ENCODE assay signal across 8 mouse cellular contexts in genomic region chr7:131598483-131598824, GRCm38 (mm10). TPM values are rescaled to one million over a fixed set of nuclear protein-coding genes. Genes with fewer than 3 reads are reported as not detected.
DNase-seq lines count a peak whose midpoint lies in the region; ATAC-seq and TF ChIP-seq lines count a peak whose summit lies in the region.

No protein-coding gene starts in this region.

- no peak overlapping the region for H3K27ac ChIP-seq in embryonic facial prominence, embryonic 13.5 days
- no peak overlapping the region for H3K27ac ChIP-seq in layer of hippocampus, adult 2 months
- peak overlapping the region; percentile 36; the same call in 1 of the 2 replicates for H3K27ac ChIP-seq in midbrain, embryonic 13.5 days

- peak; percentile 85 for DNase-seq in embryo, embryonic 10.5 days (ENCODE audit: low spot score)
- no peak for DNase-seq in embryo, embryonic 10 days (ENCODE audit: low spot score)
- peak; percentile 42 for DNase-seq in ES-CJ7 (ENCODE audit: low read depth, low spot score)
- DNase-seq in layer of hippocampus, adult 2 months (ENCODE audit: low spot score in 2 of 2) = peak; percentile 19 to 67
- no peak for DNase-seq in gastrocnemius, adult 8-10 months (ENCODE audit: low spot score in 2 of 2)
- no peak for DNase-seq in spleen, postnatal 10 days (ENCODE audit: low spot score in 2 of 2)

- H3K36me3 ChIP-seq in embryonic facial prominence, embryonic 13.5 days = no peaks in the 10 kb centered on the region
- H3K36me3 ChIP-seq in midbrain, embryonic 13.5 days = no peaks in the 10 kb centered on the region

- peak; percentile 80 for TF ChIP-seq CTCF in layer of hippocampus, adult 2 months (conservative IDR thresholded peaks at IDR 0.05)

- peak overlapping the region; percentile 36; the same call in 1 of the 2 replicates for H3K4me2 ChIP-seq in embryonic facial prominence, embryonic 13.5 days
- H3K4me2 ChIP-seq in midbrain, embryonic 13.5 days (replicated peaks) = peak overlapping the region; percentile 34

- peak overlapping the region; percentile 54; the same call in 1 of the 2 replicates for H3K9ac ChIP-seq in embryonic facial prominence, embryonic 13.5 days
- H3K9ac ChIP-seq in midbrain, embryonic 13.5 days (replicated peaks) = peak overlapping the region; percentile 30; the same call in 1 of the 2 replicates

- H3K27me3 ChIP-seq in embryonic facial prominence, embryonic 13.5 days = peaks cover 27% of the 10 kb centered on the region
- H3K27me3 ChIP-seq in midbrain, embryonic 13.5 days = peaks cover 73% of the 10 kb centered on the region

- H3K4me3 ChIP-seq in embryonic facial prominence, embryonic 13.5 days = no peak overlapping the region
- H3K4me3 ChIP-seq in layer of hippocampus, adult 2 months = no peak overlapping the region
- H3K4me3 ChIP-seq in midbrain, embryonic 13.5 days (replicated peaks) = no peak overlapping the region

- H3K9me3 ChIP-seq in embryonic facial prominence, embryonic 13.5 days = no peaks in the 10 kb centered on the region
- H3K9me3 ChIP-seq in midbrain, embryonic 13.5 days = no peaks in the 10 kb centered on the region

- ATAC-seq in embryonic facial prominence, embryonic 13.5 days (ENCODE audit: insufficient number of reproducible peaks, insufficient read depth, low FRiP score, low TSS enrichment, low read depth) = no peak
- ATAC-seq in midbrain, embryonic 13.5 days = peak; percentile 49

- 11% methylated on average over 5 of the region's 5 CpGs for WGBS in embryonic facial prominence, embryonic 13.5 days
- 2% methylated on average over 5 of the region's 5 CpGs for WGBS in midbrain, embryonic 13.5 days

- H3K4me1 ChIP-seq in embryonic facial prominence, embryonic 13.5 days = peaks cover 13% of the 10 kb centered on the region
- peaks cover 30% of the 10 kb centered on the region for H3K4me1 ChIP-seq in midbrain, embryonic 13.5 days (replicated peaks)

RNA-seq across cellular contexts. Expression of gene Bub3, which starts 38.4 kb away (rescaled TPM):
- 232 and 237 TPM in 2 replicates for polyA plus RNA-seq in embryonic facial prominence, embryonic 13.5 days (2015; fragmentation: Nextera tagmentation; extraction: Ambion mirVana)
- total RNA-seq in layer of hippocampus, adult 2 months (2021) = 10 to 100 TPM; 59.4 to 66.3 TPM
- polyA plus RNA-seq in midbrain, embryonic 13.5 days (2015; fragmentation: Nextera tagmentation; extraction: Ambion mirVana) = 206 and 224 TPM in 2 replicates
- 10 to 100 TPM; 30.5 to 36.3 (median 32.4) TPM for total RNA-seq in gastrocnemius, adult 8-10 months (2022)

RNA-seq across cellular contexts. Expression of gene Hmx2, which starts 49.9 kb away (rescaled TPM):
- polyA plus RNA-seq in embryonic facial prominence, embryonic 13.5 days (2015; fragmentation: Nextera tagmentation; extraction: Ambion mirVana) = 0.08 TPM in 1 of 2 replicates, not detected in the other
- not detected for total RNA-seq in layer of hippocampus, adult 2 months (2021)
- 1.4 and 1.6 TPM in 2 replicates for polyA plus RNA-seq in midbrain, embryonic 13.5 days (2015; fragmentation: Nextera tagmentation; extraction: Ambion mirVana)
- total RNA-seq in gastrocnemius, adult 8-10 months (2022) = not detected

RNA-seq across cellular contexts. Expression of gene Hmx3, which starts 55.8 kb away (rescaled TPM):
- not detected in 2 replicates for polyA plus RNA-seq in embryonic facial prominence, embryonic 13.5 days (2015; fragmentation: Nextera tagmentation; extraction: Ambion mirVana)
- total RNA-seq in layer of hippocampus, adult 2 months (2021) = not detected
- polyA plus RNA-seq in midbrain, embryonic 13.5 days (2015; fragmentation: Nextera tagmentation; extraction: Ambion mirVana) = 0.50 and 0.99 TPM in 2 replicates
- not detected for total RNA-seq in gastrocnemius, adult 8-10 months (2022)

Comparison
In these comparisons a context has a peak if more than half of its experiments do, and no peak if none do; other contexts are left out.
1. DNase-seq: peak in embryo, embryonic 10.5 days (single experiment), ES-CJ7 (single experiment) and layer of hippocampus, adult 2 months (2 of 2); none in embryo, embryonic 10 days (single experiment), gastrocnemius, adult 8-10 months (0 of 2) and spleen, postnatal 10 days (0 of 2).